Comparison of ENCODE assay signal across 7 mouse cellular contexts in the genomic region with DNA sequence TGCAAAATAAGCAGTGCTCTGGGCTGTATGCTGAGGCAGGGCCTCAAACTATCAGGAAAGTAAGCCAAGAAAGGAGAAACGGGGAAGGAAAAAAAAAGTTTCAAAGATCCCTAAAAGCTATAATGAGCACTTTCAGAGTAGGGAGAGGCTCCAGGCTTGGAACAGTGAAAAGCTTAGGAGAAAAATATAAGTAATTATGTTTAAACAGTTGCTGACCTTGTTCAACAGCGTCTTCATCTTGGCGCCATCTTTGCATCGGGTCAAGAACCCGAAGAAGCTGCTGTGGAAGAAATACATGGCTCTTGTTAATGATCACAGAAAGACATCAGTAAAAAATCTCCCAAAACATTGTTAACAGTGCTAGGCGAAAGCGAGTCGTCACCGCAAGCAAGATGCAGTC. TPM values are rescaled to one million over a fixed set of nuclear protein-coding genes. Genes with fewer than 3 reads are reported as not detected.
DNase-seq lines count a peak whose midpoint lies in the region; ATAC-seq and TF ChIP-seq lines count a peak whose summit lies in the region.

No protein-coding gene starts in this region.

- H3K36me3 ChIP-seq in thymus, adult 2 months (ENCODE audit: control insufficient read depth, insufficient read depth, low read length), result no peaks in the 10 kb centered on the region
- no peaks in the 10 kb centered on the region for H3K36me3 ChIP-seq in neural tube, embryonic 14.5 days (ENCODE audit: control insufficient read depth, insufficient read depth, low read length)

- peak overlapping the region; percentile 31 for H3K4me2 ChIP-seq in neural tube, embryonic 14.5 days (ENCODE audit: low read depth, low read length)

- 0% methylated on average over 9 of the region's 9 CpGs for WGBS in thymus, adult 2 months
- WGBS in neural tube, embryonic 14.5 days, result 0% methylated on average over 9 of the region's 9 CpGs

- no peak for DNase-seq in thymus, adult 2 months
- no peak for DNase-seq in thymus, adult 18-20 months
- peak; percentile 9 for DNase-seq in kidney, postnatal 10 days
- DNase-seq in left cerebral cortex, adult 18-20 months (ENCODE audit: low spot score in 2 of 2), result no peak
- DNase-seq in thymus, postnatal 36 days, result no peak

- no peaks in the 10 kb centered on the region for H3K4me1 ChIP-seq in thymus, adult 2 months (replicated peaks; ENCODE audit: control insufficient read depth, insufficient read depth, low read length)
- H3K4me1 ChIP-seq in neural tube, embryonic 14.5 days (ENCODE audit: control insufficient read depth, insufficient read depth, low read length), result no peaks in the 10 kb centered on the region

- TF ChIP-seq POLR2A in thymus, adult 2 months (IDR thresholded peaks at IDR 0.05; ENCODE audit: control insufficient read depth, extremely low read depth, insufficient read depth, low read length, poor library complexity), result no peak

- no peaks in the 10 kb centered on the region for H3K27me3 ChIP-seq in thymus, adult 2 months (ENCODE audit: control insufficient read depth, insufficient read depth, low read length)
- H3K27me3 ChIP-seq in neural tube, embryonic 14.5 days (ENCODE audit: control insufficient read depth, insufficient read depth, low read length), result no peaks in the 10 kb centered on the region

- no peak for TF ChIP-seq CTCF in thymus, adult 2 months (IDR thresholded peaks at IDR 0.05; ENCODE audit: borderline replicate concordance, control insufficient read depth, extremely low read depth, insufficient read depth, low read length, poor library complexity)

- peak overlapping the region; percentile 89 for H3K27ac ChIP-seq in thymus, adult 2 months (ENCODE audit: control insufficient read depth, insufficient read depth, low read length)
- H3K27ac ChIP-seq in neural tube, embryonic 14.5 days (ENCODE audit: low read depth, low read length), result peak overlapping the region; percentile 55

- H3K9ac ChIP-seq in neural tube, embryonic 14.5 days (replicated peaks; ENCODE audit: low read depth, low read length), result peak overlapping the region; percentile 39

- ATAC-seq in erythroblast, adult 5-6 weeks (replicated peaks; ENCODE audit: low FRiP score, poor library complexity, severe bottlenecking), result peak; percentile 44; the same call in 1 of the 2 replicates
- no peak for ATAC-seq in neural tube, embryonic 14.5 days (ENCODE audit: low read depth)

- peak overlapping the region; percentile 89 for H3K4me3 ChIP-seq in thymus, adult 2 months (ENCODE audit: control insufficient read depth, insufficient read depth, low read length)
- H3K4me3 ChIP-seq in neural tube, embryonic 14.5 days (ENCODE audit: low read depth, low read length), result peak overlapping the region; percentile 35

- no peaks in the 10 kb centered on the region for H3K9me3 ChIP-seq in neural tube, embryonic 14.5 days (ENCODE audit: control insufficient read depth, low read length)

RNA-seq across cellular contexts. Expression of a gene that starts 0.6 kb away (rescaled TPM):
- 3.3 TPM in 1 of 2 replicates, not detected in the other for polyA plus RNA-seq in thymus, adult 2 months (2012; rRNA removed)
- 17.3 and 22.4 TPM in 2 replicates for total RNA-seq in erythroblast, adult 5-6 weeks (2015; ENCODE audit: low replicate concordance)
- 36.8 and 37.0 TPM in 2 replicates for total RNA-seq in erythroblast, adult 5-6 weeks (2017; ENCODE audit: low replicate concordance)
- polyA plus RNA-seq in neural tube, embryonic 14.5 days (2014; fragmentation: Nextera tagmentation; extraction: Ambion mirVana), result 24.1 TPM in 1 of 2 replicates, not detected in the other
- 10 to 100 TPM in 1 of 2 experiments, not detected in 1; 21.1 TPM for total RNA-seq in left cerebral cortex, adult 18-20 months (2021)

RNA-seq across cellular contexts. Expression of a gene that starts 41.5 kb away (rescaled TPM):
- 3.3 TPM in 1 of 2 replicates, not detected in the other for polyA plus RNA-seq in thymus, adult 2 months (2012; rRNA removed)
- total RNA-seq in erythroblast, adult 5-6 weeks (2015; ENCODE audit: low replicate concordance), result 40.1 and 52.5 TPM in 2 replicates
- total RNA-seq in erythroblast, adult 5-6 weeks (2017; ENCODE audit: low replicate concordance), result 59.7 and 73.0 TPM in 2 replicates
- polyA plus RNA-seq in neural tube, embryonic 14.5 days (2014; fragmentation: Nextera tagmentation; extraction: Ambion mirVana), result 37.4 TPM in 1 of 2 replicates, not detected in the other
- 10 to 100 TPM in 1 of 2 experiments, not detected in 1; 50.0 TPM for total RNA-seq in left cerebral cortex, adult 18-20 months (2021)
